11 mouse cellular contexts compared by ENCODE assay signal in the genomic region with DNA sequence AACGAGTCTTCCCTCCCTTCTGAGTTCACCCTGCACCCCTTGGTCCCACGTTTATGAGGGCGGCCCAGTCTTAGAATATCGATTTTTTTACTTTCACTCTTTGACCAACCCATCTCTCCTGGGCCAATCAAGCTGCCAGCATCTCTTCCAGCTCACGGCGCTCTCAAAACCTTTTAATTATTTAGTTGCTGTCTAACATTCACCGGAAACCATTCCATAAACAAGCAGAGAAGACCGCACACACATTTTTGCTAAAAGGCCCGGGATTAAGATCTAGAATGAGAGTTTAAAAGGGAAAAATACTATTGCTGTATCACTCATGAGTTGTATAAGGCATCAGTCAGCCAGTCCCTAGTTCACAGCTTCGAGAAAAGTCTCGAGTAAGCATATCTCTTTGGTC. TPM values are rescaled to one million over a fixed set of nuclear protein-coding genes. Genes with fewer than 3 reads are reported as not detected.
DNase-seq lines count a peak whose midpoint lies in the region; ATAC-seq and TF ChIP-seq lines count a peak whose summit lies in the region.
"Had no signal": no experiment of that assay in that cellular context is flagged by ENCODE, and none has a peak within 500 bp of the region (broad histone marks: within the 10 kb centered on the region; RNA-seq: fewer than 3 reads in every experiment).

No protein-coding gene starts in this region.

- 12% methylated on average over 11 of the region's 11 CpGs for WGBS in kidney, postnatal 0 days
- 4% methylated on average over 11 of the region's 11 CpGs for WGBS in hindbrain, embryonic 16.5 days
- WGBS in midbrain, embryonic 16.5 days = 4% methylated on average over 11 of the region's 11 CpGs

- peaks cover 4% of the 10 kb centered on the region; the same call in 1 of the 2 replicates for H3K4me1 ChIP-seq in kidney, postnatal 0 days (replicated peaks; ENCODE audit: insufficient read depth, low read length)
- H3K4me1 ChIP-seq in hindbrain, embryonic 16.5 days (ENCODE audit: control insufficient read depth, insufficient read depth, low read depth, low read length) = peaks cover 7% of the 10 kb centered on the region; the same call in 1 of the 2 replicates
- peaks cover 13% of the 10 kb centered on the region; the same call in 1 of the 2 replicates for H3K4me1 ChIP-seq in midbrain, embryonic 16.5 days (ENCODE audit: control insufficient read depth, insufficient read depth, low read length)

- H3K9me3 ChIP-seq in kidney, postnatal 0 days (replicated peaks; ENCODE audit: low read length) = no peaks in the 10 kb centered on the region
- no peaks in the 10 kb centered on the region for H3K9me3 ChIP-seq in hindbrain, embryonic 16.5 days (ENCODE audit: control insufficient read depth, low read length)
- no peaks in the 10 kb centered on the region for H3K9me3 ChIP-seq in midbrain, embryonic 16.5 days (replicated peaks; ENCODE audit: control insufficient read depth, low read length, poor library complexity, severe bottlenecking)

- H3K9ac ChIP-seq in kidney, postnatal 0 days (ENCODE audit: low read depth, low read length) = peak overlapping the region; percentile 64
- H3K9ac ChIP-seq in hindbrain, embryonic 16.5 days (ENCODE audit: low read depth, low read length) = no peak overlapping the region
- no peak overlapping the region for H3K9ac ChIP-seq in midbrain, embryonic 16.5 days (ENCODE audit: low read depth, low read length)

- peak overlapping the region; percentile 57 for H3K4me3 ChIP-seq in kidney, postnatal 0 days (replicated peaks; ENCODE audit: low read depth, low read length)
- H3K4me3 ChIP-seq in hindbrain, embryonic 16.5 days (ENCODE audit: low read length) = no peak overlapping the region
- H3K4me3 ChIP-seq in midbrain, embryonic 16.5 days (ENCODE audit: low read depth, low read length) = peak overlapping the region; percentile 47

- no peak for TF ChIP-seq CTCF in kidney, postnatal 0 days (IDR thresholded peaks at IDR 0.05; ENCODE audit: low read depth)

- peak overlapping the region; percentile 91 for H3K4me2 ChIP-seq in kidney, postnatal 0 days (ENCODE audit: low read length)
- H3K4me2 ChIP-seq in hindbrain, embryonic 16.5 days (ENCODE audit: low read length) = 0 out of 2 replicates have a peak overlapping the region, but pooled peaks have one; percentile 5
- peak overlapping the region; percentile 68 for H3K4me2 ChIP-seq in midbrain, embryonic 16.5 days (ENCODE audit: low read length)

- H3K36me3 ChIP-seq in kidney, postnatal 0 days (ENCODE audit: insufficient read depth, low read length) = no peaks in the 10 kb centered on the region
- H3K36me3 ChIP-seq in hindbrain, embryonic 16.5 days (ENCODE audit: control insufficient read depth, insufficient read depth, low read length) = no peaks in the 10 kb centered on the region
- H3K36me3 ChIP-seq in midbrain, embryonic 16.5 days (ENCODE audit: control insufficient read depth, insufficient read depth, low read length) = no peaks in the 10 kb centered on the region

- no peak for ATAC-seq in kidney, postnatal 0 days (replicated peaks; ENCODE audit: low FRiP score, low read depth)
- ATAC-seq in hindbrain, embryonic 16.5 days = no peak
- no peak for ATAC-seq in midbrain, embryonic 16.5 days

- peaks cover 32% of the 10 kb centered on the region for H3K27me3 ChIP-seq in kidney, postnatal 0 days (ENCODE audit: insufficient read depth, low read length)
- H3K27me3 ChIP-seq in hindbrain, embryonic 16.5 days (replicated peaks; ENCODE audit: control insufficient read depth, insufficient read depth, low read length) = peaks cover 36% of the 10 kb centered on the region
- H3K27me3 ChIP-seq in midbrain, embryonic 16.5 days (ENCODE audit: control insufficient read depth, insufficient read depth, low read depth, low read length) = peaks cover 12% of the 10 kb centered on the region
- H3K27me3 ChIP-seq: Patski had no signal

- DNase-seq in embryo, embryonic 11 days = peak; percentile 11
- DNase-seq in embryo, embryonic 9.5 days (ENCODE audit: extremely low spot score) = no peak
- DNase-seq in kidney, postnatal 0 days (ENCODE audit: low spot score) = no peak
- DNase-seq in kidney, adult 11 months = no peak
- DNase-seq in urinary bladder, postnatal 14 days (ENCODE audit: low spot score) = no peak
- no peak for DNase-seq in gastrocnemius, postnatal 4 days (ENCODE audit: low spot score in 2 of 2)

- peak overlapping the region; percentile 81 for H3K27ac ChIP-seq in kidney, postnatal 0 days
- H3K27ac ChIP-seq in hindbrain, embryonic 16.5 days (ENCODE audit: low read depth, low read length) = no peak overlapping the region
- peak overlapping the region; percentile 85 for H3K27ac ChIP-seq in midbrain, embryonic 16.5 days (ENCODE audit: low read length)

RNA-seq across cellular contexts. Expression of gene 4930412O13Rik, which starts 0.8 kb away (rescaled TPM):
- 3.3 and 5.0 TPM in 2 replicates for polyA plus RNA-seq in kidney, postnatal 0 days (2015; fragmentation: Nextera tagmentation; extraction: Ambion mirVana)
- polyA plus RNA-seq in hindbrain, embryonic 16.5 days (2015; fragmentation: Nextera tagmentation; extraction: Ambion mirVana) = 0.28 and 0.47 TPM in 2 replicates
- polyA plus RNA-seq in midbrain, embryonic 16.5 days (2015; fragmentation: Nextera tagmentation; extraction: Ambion mirVana) = 1.1 and 1.6 TPM in 2 replicates
- not detected for total RNA-seq in gastrocnemius, postnatal 4 days (2021)
- polyA plus RNA-seq: Patski had no signal

RNA-seq across cellular contexts. Expression of gene 9230102O04Rik, which starts 9.1 kb away (rescaled TPM):
- polyA plus RNA-seq in kidney, postnatal 0 days (2015; fragmentation: Nextera tagmentation; extraction: Ambion mirVana) = 12.5 and 18.7 TPM in 2 replicates
- 0.35 and 1.1 TPM in 2 replicates for polyA plus RNA-seq in hindbrain, embryonic 16.5 days (2015; fragmentation: Nextera tagmentation; extraction: Ambion mirVana)
- polyA plus RNA-seq in midbrain, embryonic 16.5 days (2015; fragmentation: Nextera tagmentation; extraction: Ambion mirVana) = 2.3 and 4.0 TPM in 2 replicates
- total RNA-seq in gastrocnemius, postnatal 4 days (2021) = not detected
- total RNA-seq: adrenal gland, postnatal 36 days had no signal
- polyA plus RNA-seq: limb, embryonic 14.5 days; Patski had no signal

RNA-seq across cellular contexts. Expression of gene Gata3, which starts 9.6 kb away (rescaled TPM):
- polyA plus RNA-seq in kidney, postnatal 0 days (2015; fragmentation: Nextera tagmentation; extraction: Ambion mirVana) = 95.1 and 99.1 TPM in 2 replicates
- 27.2 and 33.8 TPM in 2 replicates for polyA plus RNA-seq in hindbrain, embryonic 16.5 days (2015; fragmentation: Nextera tagmentation; extraction: Ambion mirVana)
- polyA plus RNA-seq in midbrain, embryonic 16.5 days (2015; fragmentation: Nextera tagmentation; extraction: Ambion mirVana) = 84.5 and 92.5 TPM in 2 replicates
- total RNA-seq in gastrocnemius, postnatal 4 days (2021) = 1 to 10 TPM in 1 of 2 experiments, under 1 TPM in 1; 0.65 to 1.9 TPM

Comparison
In these comparisons a context has a peak if more than half of its experiments do, and no peak if none do; other contexts are left out.
1. H3K4me2 ChIP-seq: peak in every context shown above with its lines; median percentile 91 in kidney, postnatal 0 days; 68 in midbrain, embryonic 16.5 days; 5 in hindbrain, embryonic 16.5 days.